Mouse (Mus musculus) midbrain, embryonic 11.5 days (tissue): ENCODE measurements around the gene Dab1. TPM values are rescaled to one million over a fixed set of nuclear protein-coding genes. Genes with fewer than 3 reads are reported as not detected.

ENCODE experiments used
- ATAC-seq: fragments of 200-750 bp; cut with Nextera tagmentation; 2 replicates; pipeline ENCODE4 v1.8.0; 2017; ENCODE audit warnings: moderate TSS enrichment, moderate library complexity; ENCODE audit not compliant: low FRiP score
- DNase-seq: peaks from one replicate; pipeline ENCODE4 v3.0.0; 2015; ENCODE audit warnings: low spot score; ENCODE audit errors: missing footprints
- H3K27ac ChIP-seq: fragments of 300-500 bp; sonication (generic); 2 replicates; pipeline ENCODE4 v1.5.1; 2014; ENCODE audit warnings: low read depth, low read length
- H3K27me3 ChIP-seq: fragments of 300-500 bp; sonication (generic); 2 replicates; pipeline ENCODE4 v1.6.1; 2014; ENCODE audit warnings: mild to moderate bottlenecking, low read length, moderate library complexity, mixed read lengths; ENCODE audit not compliant: control insufficient read depth, insufficient read depth
- H3K36me3 ChIP-seq: fragments of 300-500 bp; sonication (generic); 2 replicates; pipeline ENCODE4 v1.6.1; 2014; ENCODE audit warnings: mild to moderate bottlenecking, low read length, moderate library complexity, mixed read lengths; ENCODE audit not compliant: control insufficient read depth, insufficient read depth
- H3K4me1 ChIP-seq: fragments of 300-500 bp; sonication (generic); 2 replicates; pipeline ENCODE4 v1.6.1; 2014; ENCODE audit warnings: low read length; ENCODE audit not compliant: control insufficient read depth, insufficient read depth
- H3K4me2 ChIP-seq: fragments of 300-500 bp; sonication (generic); 2 replicates; pipeline ENCODE4 v1.6.1; 2014; ENCODE audit warnings: mild to moderate bottlenecking, moderate library complexity
- H3K4me3 ChIP-seq: fragments of 300-500 bp; sonication (generic); 2 replicates; pipeline ENCODE4 v1.5.1; 2014; ENCODE audit warnings: low read depth, low read length
- H3K9ac ChIP-seq: fragments of 300-500 bp; sonication (generic); 2 replicates; pipeline ENCODE4 v1.6.1; 2014; ENCODE audit warnings: low read length
- H3K9me3 ChIP-seq: fragments of 300-500 bp; sonication (generic); 2 replicates; pipeline ENCODE4 v1.6.1; 2016; ENCODE audit warnings: low read length; ENCODE audit not compliant: control insufficient read depth
- WGBS: fragments of 180-500 bp; shearing (Covaris S2); extraction: QIAGEN DNeasy Blood & Tissue Kit; methylation state at CpG from one replicate; pipeline ENCODE4 v1.1.7; 2014; 5-methylcytosine and 5-hydroxymethylcytosine counted together
- polyA plus RNA-seq: library from polyadenylated mRNA; unstranded; fragments of >200 nt; fragmentation: Nextera tagmentation; extraction: Ambion mirVana; gene quantifications from 2 replicates; pipeline ENCODE4 v1.2.1, GENCODE M21; 2014

Gene Dab1
- polyA plus RNA-seq, 1 experiment from 2014 or later, result 43.2 TPM

DNA sequence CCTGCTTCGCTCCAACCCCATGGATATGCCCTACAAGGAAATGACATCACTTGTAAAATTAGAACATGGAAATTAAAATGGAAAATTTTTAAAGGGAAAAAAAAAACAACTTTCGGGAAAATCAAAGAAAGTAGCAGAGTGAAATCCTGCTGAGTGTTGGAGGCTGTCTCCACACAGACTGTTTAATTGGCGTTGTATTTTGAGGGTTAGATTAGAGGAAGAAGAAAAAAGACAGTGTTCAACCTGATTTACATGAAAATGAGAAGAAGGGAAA is 1025.1 kb downstream of the Dab1 start:
- Histone ChIP-seq H3K27ac (no peak overlapping the region), H3K27me3 (no peaks in the 10 kb centered on the region), H3K4me1 (no peaks in the 10 kb centered on the region), H3K4me2 (no peak overlapping the region), H3K36me3 (no peaks in the 10 kb centered on the region), H3K4me3 (no peak overlapping the region), H3K9ac (no peak overlapping the region), H3K9me3 (no peaks in the 10 kb centered on the region)
- no peak for DNase-seq
- WGBS, result 77% methylated on average over 3 of the region's 3 CpGs
- no peak for ATAC-seq

DNA sequence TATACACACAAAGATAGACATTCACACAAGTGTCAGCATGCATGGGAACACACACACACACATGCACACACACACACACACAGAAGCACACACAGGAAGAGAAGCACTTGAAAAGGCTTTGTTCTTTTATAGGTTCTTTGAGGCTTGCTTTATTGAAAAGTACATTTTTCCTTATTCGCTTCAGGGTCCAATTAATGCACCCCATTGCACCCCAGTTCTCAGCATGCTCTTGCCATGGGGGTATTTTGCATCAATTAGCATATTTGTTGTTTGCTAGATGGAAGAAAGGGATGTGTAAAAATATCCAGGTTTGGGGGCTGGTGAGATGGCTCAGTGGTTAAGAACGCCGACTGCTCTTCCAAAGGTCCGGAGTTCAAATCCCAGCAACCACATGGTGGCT is 1025.7 kb downstream of the Dab1 start:
- ATAC-seq (no peak), DNase-seq (no peak)
- Histone ChIP-seq H3K36me3 (no peaks in the 10 kb centered on the region), H3K9ac (no peak overlapping the region), H3K27ac (no peak overlapping the region), H3K27me3 (no peaks in the 10 kb centered on the region), H3K4me2 (no peak overlapping the region), H3K9me3 (no peaks in the 10 kb centered on the region), H3K4me3 (no peak overlapping the region), H3K4me1 (no peaks in the 10 kb centered on the region)
- WGBS, result 96% methylated on average over 4 of the region's 4 CpGs

DNA sequence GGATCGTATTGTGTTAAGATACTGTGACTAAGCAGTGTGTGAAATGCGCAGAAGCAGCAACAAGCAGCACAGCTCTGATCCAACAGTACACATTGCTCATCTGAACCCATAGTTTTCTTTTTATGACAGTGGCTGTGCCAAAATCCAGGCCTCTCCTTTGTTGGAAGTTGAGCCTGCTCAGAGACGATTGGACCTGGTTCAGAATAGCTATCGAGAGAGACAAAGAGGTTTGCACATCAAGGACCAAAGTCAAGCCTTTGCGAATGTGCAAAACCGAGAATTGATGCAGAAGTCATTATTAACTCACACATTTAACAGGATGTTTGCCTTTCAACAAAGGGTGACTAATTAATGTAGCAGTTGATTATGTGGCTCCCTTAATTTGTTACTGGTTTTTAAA is 1032.6 kb downstream of the Dab1 start:
- DNase-seq (no peak), ATAC-seq (no peak)
- no peak overlapping the region for H3K4me2 ChIP-seq
- no peaks in the 10 kb centered on the region for H3K36me3 ChIP-seq
- H3K27me3 ChIP-seq, result no peaks in the 10 kb centered on the region
- no peak overlapping the region for H3K9ac ChIP-seq
- 74% methylated on average over 6 of the region's 6 CpGs for WGBS
- no peaks in the 10 kb centered on the region for H3K9me3 ChIP-seq
- no peak overlapping the region for H3K27ac ChIP-seq
- H3K4me1 ChIP-seq, result no peaks in the 10 kb centered on the region
- H3K4me3 ChIP-seq, result no peak overlapping the region

DNA sequence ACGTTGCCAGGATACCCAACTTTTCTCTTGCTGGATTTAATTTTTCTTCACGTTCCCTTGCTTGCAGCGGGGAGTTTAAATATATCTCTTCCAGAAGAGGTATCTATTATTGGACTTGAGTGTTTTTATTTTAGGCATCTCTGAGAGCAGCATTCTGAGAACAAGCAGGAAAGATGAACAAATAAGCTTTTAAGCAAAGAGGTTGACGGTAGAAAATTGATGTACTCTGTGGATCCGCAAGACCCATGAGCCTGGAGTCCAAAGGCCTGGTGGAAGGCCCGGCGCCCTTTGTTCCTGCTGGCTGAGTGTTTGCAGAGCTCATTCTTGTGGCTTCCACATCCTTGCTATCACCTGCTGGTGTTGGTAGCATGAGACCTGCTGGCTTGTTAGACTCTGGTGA is 1037.6 kb downstream of the Dab1 start:
- H3K27ac ChIP-seq, result no peak overlapping the region
- no peaks in the 10 kb centered on the region for H3K9me3 ChIP-seq
- no peaks in the 10 kb centered on the region for H3K27me3 ChIP-seq
- H3K4me1 ChIP-seq, result no peaks in the 10 kb centered on the region
- DNase-seq (no peak), ATAC-seq (no peak)
- H3K4me2 ChIP-seq, result no peak overlapping the region
- H3K9ac ChIP-seq, result no peak overlapping the region
- 79% methylated on average over 7 of the region's 7 CpGs for WGBS
- no peak overlapping the region for H3K4me3 ChIP-seq
- no peaks in the 10 kb centered on the region for H3K36me3 ChIP-seq

DNA sequence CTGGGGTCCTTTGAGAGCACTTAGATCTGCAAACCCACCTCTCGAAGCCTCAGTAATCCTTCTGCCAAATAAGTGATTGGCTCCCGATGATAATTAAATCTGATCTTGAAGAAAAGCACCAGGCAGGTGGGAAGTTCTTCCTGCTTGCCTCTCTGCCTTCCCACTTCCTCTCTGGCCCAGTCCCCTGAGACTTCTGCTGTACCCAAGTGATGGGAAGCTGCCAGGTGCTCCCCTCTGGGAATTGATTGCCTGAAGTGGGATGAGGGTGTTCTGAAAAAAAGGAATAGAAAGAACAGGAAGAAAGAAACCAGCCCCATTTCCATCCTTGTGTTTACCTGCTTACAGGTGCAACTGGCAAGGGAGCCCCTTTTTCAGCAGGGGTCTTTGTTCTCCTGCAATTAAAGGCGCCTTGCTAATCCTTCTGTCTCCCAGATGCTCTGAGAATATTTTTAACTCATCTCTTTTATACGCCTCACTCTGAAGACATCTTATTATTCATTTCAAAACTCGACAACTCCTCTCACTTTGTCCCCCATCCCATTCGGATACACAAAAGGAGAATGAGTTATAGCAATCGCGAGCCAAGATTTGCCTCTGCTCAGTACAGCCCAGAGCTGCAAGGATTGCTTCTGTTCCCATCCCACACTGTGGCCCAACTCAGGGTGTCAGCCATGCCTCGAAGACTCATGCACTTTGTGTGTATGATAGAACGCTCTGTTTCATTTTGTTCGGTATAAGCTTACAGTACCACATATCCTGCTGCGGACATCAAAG is 1043.9 kb downstream of the Dab1 start:
- no peaks in the 10 kb centered on the region for H3K27me3 ChIP-seq
- no peaks in the 10 kb centered on the region for H3K9me3 ChIP-seq
- H3K4me1 ChIP-seq, result no peaks in the 10 kb centered on the region
- no peak for DNase-seq
- no peak overlapping the region for H3K4me2 ChIP-seq
- ATAC-seq, result no peak
- 78% methylated on average over 12 of the region's 12 CpGs for WGBS
- H3K9ac ChIP-seq, result no peak overlapping the region
- H3K36me3 ChIP-seq, result no peaks in the 10 kb centered on the region
- H3K27ac ChIP-seq, result no peak overlapping the region
- H3K4me3 ChIP-seq, result no peak overlapping the region

DNA sequence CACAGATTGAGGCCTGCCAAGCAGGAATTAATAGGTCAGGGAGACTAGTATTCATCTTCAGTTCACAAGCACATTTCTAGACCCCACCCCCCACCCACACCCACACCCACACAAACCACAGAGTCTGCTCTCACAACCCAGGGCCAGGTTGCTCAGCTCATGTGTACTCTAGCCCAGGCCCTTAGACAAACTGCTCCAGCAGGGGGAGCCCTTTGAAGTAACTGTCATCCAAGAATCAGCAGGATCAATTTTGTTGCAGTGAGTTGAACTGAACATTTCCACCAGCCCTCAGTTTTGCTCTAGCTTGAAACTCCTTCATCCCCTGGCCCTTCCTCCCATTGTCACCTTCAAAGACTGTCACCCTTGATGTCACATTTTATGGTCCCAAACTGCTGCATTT is 1046.4 kb downstream of the Dab1 start:
- H3K9ac ChIP-seq, result no peak overlapping the region
- peak; percentile 93 for DNase-seq
- H3K27ac ChIP-seq, result no peak overlapping the region
- no peaks in the 10 kb centered on the region for H3K9me3 ChIP-seq
- H3K27me3 ChIP-seq, result no peaks in the 10 kb centered on the region
- no peaks in the 10 kb centered on the region for H3K4me1 ChIP-seq
- H3K4me2 ChIP-seq, result no peak overlapping the region
- H3K4me3 ChIP-seq, result no peak overlapping the region
- no peak for ATAC-seq
- no peaks in the 10 kb centered on the region for H3K36me3 ChIP-seq

DNA sequence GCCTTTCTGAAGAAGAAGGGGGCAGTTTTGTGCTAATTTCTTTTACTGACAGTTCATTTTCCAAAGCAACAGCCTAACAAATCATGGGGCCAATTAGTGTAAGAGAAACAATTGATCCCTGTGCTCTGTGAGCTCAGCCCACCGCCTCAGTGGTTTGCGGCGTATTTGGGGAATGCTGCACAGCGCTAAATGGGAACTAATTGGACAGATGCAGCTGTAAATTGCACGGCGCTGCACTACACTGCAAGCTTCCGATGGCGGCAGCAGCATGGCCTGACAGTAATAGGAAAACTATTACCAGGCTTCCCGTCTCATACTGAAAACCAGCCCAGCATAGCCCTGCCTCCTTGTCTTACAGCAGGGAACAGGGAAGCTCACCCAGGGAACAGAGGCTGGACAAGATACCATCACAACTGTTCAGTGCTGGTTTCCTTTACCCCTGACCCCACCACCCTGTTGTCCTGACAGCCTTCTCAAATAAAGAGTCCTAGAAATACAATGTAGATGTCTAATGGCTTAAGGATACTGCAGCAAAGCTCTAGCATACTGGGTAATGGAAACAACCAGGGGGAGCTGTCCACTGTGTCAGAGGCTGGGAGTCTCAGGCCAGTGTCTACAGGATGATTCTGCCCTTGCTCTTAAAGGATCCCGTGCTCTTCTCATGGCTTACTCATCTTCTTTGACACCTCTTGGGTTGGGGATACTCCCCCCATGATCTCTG is 1047.8 kb downstream of the Dab1 start:
- Histone ChIP-seq H3K27me3 (no peaks in the 10 kb centered on the region), H3K4me1 (no peaks in the 10 kb centered on the region), H3K9ac (no peak overlapping the region), H3K4me2 (no peak overlapping the region), H3K27ac (no peak overlapping the region), H3K36me3 (no peaks in the 10 kb centered on the region), H3K4me3 (no peak overlapping the region), H3K9me3 (no peaks in the 10 kb centered on the region)
- ATAC-seq (0 out of 2 replicates have a peak, but pooled peaks have one; percentile 62), DNase-seq (no peak)
- WGBS, result 84% methylated on average over 10 of the region's 10 CpGs

DNA sequence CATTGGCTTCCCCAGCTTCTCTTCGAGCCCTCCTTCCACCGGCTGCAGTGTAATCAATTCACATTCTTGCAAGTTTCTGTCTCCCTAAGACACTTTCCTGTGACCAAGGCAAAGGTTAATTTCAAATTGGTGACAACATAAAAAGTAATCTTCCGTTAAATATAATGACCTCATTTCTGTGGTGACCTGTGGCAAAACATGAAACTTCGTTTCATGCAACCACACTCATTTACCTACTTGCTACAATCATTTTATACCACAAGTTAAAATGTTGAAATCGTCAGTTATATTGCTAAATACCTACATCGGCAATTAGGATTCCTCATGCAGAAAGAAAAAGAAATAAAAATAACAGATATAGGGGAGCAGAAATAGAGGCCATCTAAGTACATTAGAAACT is 1048.9 kb downstream of the Dab1 start:
- no peaks in the 10 kb centered on the region for H3K4me1 ChIP-seq

DNA sequence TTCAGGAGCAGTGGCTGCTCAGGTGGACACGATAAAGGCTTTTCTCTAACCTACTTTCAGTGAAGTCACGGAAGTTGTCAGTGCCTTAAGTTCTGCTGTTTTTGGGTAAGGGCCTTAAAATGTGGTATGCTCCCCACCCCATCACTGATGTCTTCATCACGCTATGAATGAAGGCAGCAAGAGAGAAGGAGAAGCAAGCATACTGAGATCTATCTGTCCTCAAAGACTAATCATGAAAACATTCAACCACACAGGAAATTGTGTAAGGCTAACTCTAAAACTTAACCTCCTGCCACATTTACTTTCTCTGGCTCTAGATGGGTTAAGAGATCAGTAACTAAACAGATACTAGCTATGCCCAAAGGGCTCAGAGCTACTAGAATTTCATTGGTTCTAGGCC is 1050.2 kb downstream of the Dab1 start:
- DNase-seq, result no peak
- WGBS, result 88% methylated on average over 3 of the region's 3 CpGs

More for the DNA sequence above, 1048.9 kb downstream of the Dab1 start:
- no peak for ATAC-seq
- Histone ChIP-seq H3K36me3 (no peaks in the 10 kb centered on the region), H3K27me3 (no peaks in the 10 kb centered on the region), H3K4me3 (no peak overlapping the region), H3K9ac (no peak overlapping the region), H3K9me3 (no peaks in the 10 kb centered on the region), H3K27ac (no peak overlapping the region), H3K4me2 (no peak overlapping the region)
- DNase-seq, result no peak
- WGBS, result 90% methylated on average over 6 of the region's 6 CpGs

More for the DNA sequence above, 1050.2 kb downstream of the Dab1 start:
- Histone ChIP-seq H3K36me3 (no peaks in the 10 kb centered on the region), H3K9ac (no peak overlapping the region), H3K27ac (no peak overlapping the region), H3K27me3 (no peaks in the 10 kb centered on the region), H3K4me2 (no peak overlapping the region), H3K9me3 (no peaks in the 10 kb centered on the region), H3K4me3 (no peak overlapping the region), H3K4me1 (no peaks in the 10 kb centered on the region)
- ATAC-seq, result no peak
